Mouse (Mus musculus) embryonic stem cell, embryonic (primary cell): ENCODE measurements at regions not wholly inside any gene's neighbourhood (a gene's known extent, or its start where the extent isn't known, plus 50 kb on each side); places are given as distances from the start of the nearest gene placed in this dataset.

Experiments
- CTCF ChIA-PET, 4 experiments: fragments of 300-600 bp in 2 of 4; fragments of 350-600 bp in 2 of 4; sonication (Branson Sonifier 250); formaldehyde crosslinking; loops; one replicate each; lab custom pipeline; 2022; ENCODE audit warnings: inconsistent platforms in 2 of 4; lab: Charles Lee
- POLR2A ChIA-PET, 4 experiments: fragments of 300-600 bp in 2 of 4; fragments of 350-600 bp in 2 of 4; sonication (Branson Sonifier 250); formaldehyde crosslinking; loops; one replicate each; lab custom pipeline; 2022; ENCODE audit warnings: antibody characterized with exemption in 4 of 4, inconsistent platforms in 1 of 4; lab: Charles Lee

- POLR2A ChIA-PET = interaction anchor here in 1 of 4 experiments (0.6 kb wide), 1 partner anchor 1189 kb away, joined by 4 read pairs; no protein-coding TSS in a partner anchor
- CTCF ChIA-PET = no interaction called here
Observed at GRCm38 (mm10) chr4:39508866-39509265, 58.8 kb downstream of the 1700009N14Rik start.

DNA sequence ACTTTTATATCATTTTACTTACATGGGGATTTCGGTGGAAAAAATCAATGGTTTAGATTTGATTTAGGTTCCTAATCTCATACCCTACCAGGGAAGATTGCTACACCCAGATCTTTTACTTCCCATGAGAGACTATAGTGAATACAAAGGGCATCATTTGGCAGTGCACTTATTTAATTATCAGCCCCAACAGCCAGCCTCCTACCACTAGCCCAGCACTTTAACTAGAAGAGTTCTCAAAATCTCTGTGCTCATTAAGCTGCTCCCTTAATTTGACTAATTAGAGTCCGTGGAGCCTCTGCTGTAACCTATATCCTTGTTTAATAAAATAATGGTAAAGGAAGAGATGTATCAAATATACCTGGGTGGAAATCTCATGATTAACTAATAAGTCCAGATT lies 77.4 kb downstream of the 1700009N14Rik start:
- ChIA-PET CTCF (no interaction called here), POLR2A (interaction anchor here in 1 of 4 experiments (1.0 kb wide), 1 partner anchor 166 kb away, joined by 4 read pairs; no protein-coding TSS in a partner anchor)

- ChIA-PET POLR2A (no interaction called here), CTCF (no interaction called here)
Observed at GRCm38 (mm10) chr4:39528661-39529060, 78.6 kb downstream of the 1700009N14Rik start.

DNA sequence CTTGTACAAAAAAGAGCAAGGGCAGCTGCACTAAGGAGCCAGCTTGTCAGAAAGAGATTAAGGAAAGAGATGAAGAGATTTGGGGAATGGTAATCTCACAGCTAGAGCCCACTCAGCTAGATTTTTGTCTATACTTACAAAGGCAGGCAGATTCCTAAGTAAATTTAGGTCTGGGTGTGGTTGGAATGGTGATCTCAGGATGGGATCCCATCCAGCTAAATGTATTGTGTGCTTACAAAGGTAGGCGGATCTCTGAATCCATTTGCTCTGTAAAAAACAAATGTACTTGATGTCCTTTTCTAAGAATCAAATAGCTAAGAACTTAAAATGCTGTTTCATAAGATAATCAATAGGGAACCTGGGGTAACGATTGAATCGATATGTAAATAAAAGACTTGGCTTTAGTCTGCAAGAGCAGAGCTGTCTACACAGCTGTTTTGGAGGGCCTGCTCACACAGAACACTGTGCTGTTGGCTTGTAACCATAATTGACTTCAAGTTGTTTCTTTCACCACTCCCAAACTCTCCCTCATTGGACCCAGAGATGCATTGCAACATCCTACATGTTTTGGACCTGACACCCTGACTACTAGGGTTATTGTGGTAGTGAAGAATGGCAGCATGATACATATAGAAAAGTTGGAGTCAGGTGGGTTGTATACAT lies 106.1 kb downstream of the 1700009N14Rik start:
- POLR2A ChIA-PET = interaction anchor here in 1 of 4 experiments (0.6 kb wide), 1 partner anchor 654 kb away, joined by 3 read pairs; no protein-coding TSS in a partner anchor
- CTCF ChIA-PET = no interaction called here

GRCm38 (mm10) chr4:39597426-39597825 lies 147.3 kb downstream of the 1700009N14Rik start:
- ChIA-PET POLR2A (no interaction called here), CTCF (no interaction called here)

GRCm38 (mm10) chr4:39605046-39605445 lies 155.0 kb downstream of the 1700009N14Rik start:
- POLR2A ChIA-PET = no interaction called here
- CTCF ChIA-PET = no interaction called here

- CTCF ChIA-PET = no interaction called here
- POLR2A ChIA-PET = no interaction called here
Observed at GRCm38 (mm10) chr4:39644136-39644535, 194.0 kb downstream of the 1700009N14Rik start.

GRCm38 (mm10) chr4:39644849-39645248 lies 194.8 kb downstream of the 1700009N14Rik start:
- CTCF ChIA-PET = no interaction called here
- POLR2A ChIA-PET = no interaction called here

- CTCF ChIA-PET = no interaction called here
- POLR2A ChIA-PET = no interaction called here
Observed at GRCm38 (mm10) chr4:39660538-39660937, 210.4 kb downstream of the 1700009N14Rik start.

- ChIA-PET POLR2A (no interaction called here), CTCF (no interaction called here)
Observed at GRCm38 (mm10) chr4:39672609-39673008, 222.5 kb downstream of the 1700009N14Rik start.

DNA sequence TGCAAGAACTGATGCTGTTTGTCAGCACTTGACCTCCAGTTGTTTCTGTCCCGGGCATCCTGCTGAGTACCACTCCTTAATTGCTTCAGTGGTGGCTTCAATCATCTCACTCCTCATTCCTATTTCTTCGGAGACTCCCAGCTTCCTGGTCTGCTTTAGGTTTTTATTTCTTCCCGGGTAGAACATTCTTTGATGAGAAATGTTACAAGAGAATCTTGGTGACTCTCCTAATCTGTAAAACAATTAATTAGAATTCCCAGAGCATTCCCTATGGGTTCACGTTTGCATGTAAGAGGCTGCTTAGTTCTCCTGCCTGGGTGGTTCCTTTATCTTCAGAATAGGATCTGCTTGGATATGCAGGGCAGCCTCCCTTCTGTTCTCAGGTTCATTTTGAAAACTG lies 245.1 kb downstream of the 1700009N14Rik start:
- POLR2A ChIA-PET = interaction anchor here in 1 of 4 experiments (1.5 kb wide), 1 partner anchor 14 kb away, joined by 3 read pairs; no protein-coding TSS in a partner anchor
- CTCF ChIA-PET = no interaction called here

DNA sequence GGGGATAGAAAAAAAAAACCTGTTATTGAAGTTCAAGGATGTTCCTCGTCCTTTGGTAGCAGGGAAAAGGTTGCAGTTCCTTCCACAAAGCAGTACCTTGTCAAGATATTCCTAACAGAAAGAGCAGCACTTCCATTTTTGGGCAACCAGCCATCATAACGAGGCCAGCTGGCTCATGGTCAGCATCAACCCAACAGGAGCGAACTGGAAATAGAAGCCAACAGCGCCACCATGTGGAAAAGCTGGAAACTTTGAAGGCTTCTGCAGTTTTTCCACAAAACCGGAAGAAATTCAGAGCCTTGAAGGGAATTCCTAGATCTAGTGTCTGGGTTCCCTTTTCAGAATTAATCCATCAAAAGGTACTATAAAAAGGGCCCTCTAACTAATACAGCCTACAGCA lies 247.5 kb downstream of the 1700009N14Rik start:
- POLR2A ChIA-PET = no interaction called here
- CTCF ChIA-PET = interaction anchor here in 2 of 4 experiments (0.6 kb wide), 2 partner anchors 865 to 1959 kb away, joined by 3 to 8 read pairs; no protein-coding TSS in a partner anchor

DNA sequence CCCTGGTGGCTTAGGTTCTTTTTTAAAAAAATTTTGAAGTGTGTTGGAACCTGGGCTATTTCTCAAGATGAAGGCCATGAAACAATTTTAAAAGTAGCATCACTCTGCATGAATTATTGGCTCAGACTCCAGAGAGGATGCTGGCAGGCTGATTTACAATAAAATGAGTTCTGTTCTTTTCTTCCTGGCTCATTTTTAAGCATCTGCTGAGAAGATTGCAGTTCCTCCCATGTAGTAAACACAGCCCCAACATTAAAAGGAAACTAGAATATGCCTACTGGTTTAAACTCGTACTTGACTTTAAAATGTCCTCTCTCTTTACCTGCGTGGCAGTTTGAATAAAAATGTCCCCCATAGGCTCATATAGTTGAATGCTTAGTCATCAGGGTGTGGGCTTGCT lies 249.3 kb downstream of the 1700009N14Rik start:
- ChIA-PET POLR2A (no interaction called here), CTCF (no interaction called here)

DNA sequence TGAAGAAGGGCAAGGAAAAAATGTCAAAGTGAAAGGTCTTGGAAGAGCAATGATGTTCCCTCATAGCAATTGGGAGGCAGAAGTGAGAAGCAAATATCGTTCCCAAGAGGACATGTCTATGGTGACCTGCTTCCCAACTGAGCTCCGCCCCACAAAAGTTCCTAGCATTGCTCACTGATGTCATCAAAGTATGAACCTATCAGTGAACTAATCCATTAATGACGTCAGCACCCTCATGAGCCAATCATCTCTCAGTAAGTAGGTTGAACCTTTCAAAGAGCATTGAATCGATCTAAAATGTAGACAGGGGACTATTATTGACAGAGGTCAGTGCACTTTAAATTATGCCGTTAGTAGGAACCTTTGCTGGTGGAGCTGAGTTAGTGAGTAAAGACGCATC lies 267.4 kb downstream of the 1700009N14Rik start:
- ChIA-PET POLR2A (no interaction called here), CTCF (no interaction called here)

DNA sequence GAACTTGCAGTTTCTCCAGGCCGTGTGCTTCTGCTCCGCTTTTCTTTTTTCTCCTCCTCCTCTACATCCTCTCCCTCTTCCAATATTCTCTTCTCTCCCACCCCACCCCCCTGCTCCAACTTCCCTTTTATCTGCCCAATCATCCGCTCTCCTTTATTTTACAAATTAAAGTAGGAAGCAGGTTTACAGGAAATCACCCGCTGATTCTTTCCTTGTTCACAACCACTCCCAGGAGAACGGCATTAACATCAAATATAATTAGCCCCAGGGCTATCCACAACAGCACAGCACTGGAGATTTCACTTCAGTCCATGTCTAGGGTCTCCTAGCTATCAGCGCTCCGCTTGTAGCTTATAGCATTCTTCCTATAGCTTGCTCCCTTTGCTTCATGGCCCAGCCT lies 268.6 kb downstream of the 1700009N14Rik start:
- CTCF ChIA-PET = no interaction called here
- POLR2A ChIA-PET = interaction anchor here in 1 of 4 experiments (0.6 kb wide), 1 partner anchor 83 kb away, joined by 3 read pairs; no protein-coding TSS in a partner anchor

GRCm38 (mm10) chr4:39719951-39720350 lies 269.9 kb downstream of the 1700009N14Rik start:
- CTCF ChIA-PET = no interaction called here
- POLR2A ChIA-PET = no interaction called here

- CTCF ChIA-PET = no interaction called here
- POLR2A ChIA-PET = interaction anchor here in 1 of 4 experiments (0.6 kb wide), 1 partner anchor 342 kb away, joined by 6 read pairs; no protein-coding TSS in a partner anchor
Observed at GRCm38 (mm10) chr4:39721524-39721923, 271.4 kb downstream of the 1700009N14Rik start.

DNA sequence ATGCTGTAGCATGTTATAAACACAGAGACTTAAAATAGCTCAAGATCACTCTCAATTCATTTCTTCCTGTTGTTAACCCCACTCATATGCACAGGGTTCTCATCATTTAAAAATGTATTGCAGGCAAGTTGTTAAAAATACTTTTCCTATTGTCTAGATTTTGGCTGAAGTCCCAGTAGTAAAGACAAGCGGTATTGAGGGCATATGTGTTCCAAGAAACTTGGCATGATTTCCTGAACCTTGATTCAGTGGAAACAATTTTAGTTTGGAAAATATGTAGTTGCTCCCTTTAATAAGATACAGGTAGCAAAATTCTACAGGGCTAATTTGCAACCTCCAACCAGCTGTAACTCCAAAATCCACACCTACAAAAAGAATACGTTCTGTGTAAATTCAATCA lies 315.5 kb downstream of the 1700009N14Rik start:
- ChIA-PET CTCF (no interaction called here), POLR2A (no interaction called here)

- ChIA-PET CTCF (interaction anchor here in 1 of 4 experiments (0.6 kb wide), 1 partner anchor 1991 kb away, joined by 3 read pairs; no protein-coding TSS in a partner anchor), POLR2A (no interaction called here)
Observed at GRCm38 (mm10) chr4:39791096-39791495, 341.0 kb downstream of the 1700009N14Rik start.

- POLR2A ChIA-PET = no interaction called here
- CTCF ChIA-PET = no interaction called here
Observed at GRCm38 (mm10) chr4:39809950-39810349, 332.9 kb upstream of the Aco1 start.

- ChIA-PET POLR2A (no interaction called here), CTCF (interaction anchor here in 1 of 4 experiments (0.9 kb wide), 1 partner anchor 13 kb away, joined by 10 read pairs; no protein-coding TSS in a partner anchor)
Observed at GRCm38 (mm10) chr4:39812766-39813165, 330.1 kb upstream of the Aco1 start.
